Mouse (Mus musculus): Measurements from ENCODE around the gene Sypl2.

- no peak for TF ChIP-seq CTCF (IDR thresholded peaks at IDR 0.05; ENCODE audit: low read depth)
- TF ChIP-seq EP300 (IDR thresholded peaks at IDR 0.05; ENCODE audit: low read depth): no peak
These were observed 39.2 kb downstream of the Sypl2 start for GRCm38 (mm10) chr3:108187111-108187795.
